Comparison of ENCODE assay signal across 10 mouse cellular contexts in genomic region chr9:62881871-62882270, GRCm38 (mm10). TPM values are rescaled to one million over a fixed set of nuclear protein-coding genes. Genes with fewer than 3 reads are reported as not detected.
DNase-seq lines count a peak whose midpoint lies in the region; ATAC-seq lines count a peak whose summit lies in the region.
"Had no signal": no experiment of that assay in that cellular context is flagged by ENCODE, and none has a peak within 500 bp of the region (broad histone marks: within the 10 kb centered on the region; RNA-seq: fewer than 3 reads in every experiment).

No protein-coding gene starts in this region.

- H3K4me2 ChIP-seq in embryonic facial prominence, embryonic 14.5 days (ENCODE audit: low read depth, low read length): no peak overlapping the region
- H3K4me2 ChIP-seq: midbrain, embryonic 11.5 days had no signal

- 70% methylated on average over 12 of the region's 12 CpGs for WGBS in embryonic facial prominence, embryonic 14.5 days
- 82% methylated on average over 12 of the region's 12 CpGs for WGBS in embryonic facial prominence, embryonic 10.5 days

- peaks cover 63% of the 10 kb centered on the region for H3K36me3 ChIP-seq in embryonic facial prominence, embryonic 14.5 days (ENCODE audit: control insufficient read depth, insufficient read depth, low read length)
- peaks cover 64% of the 10 kb centered on the region for H3K36me3 ChIP-seq in embryonic facial prominence, embryonic 10.5 days (replicated peaks)

- ATAC-seq in embryonic facial prominence, embryonic 14.5 days (ENCODE audit: low read depth): peak; percentile 33; the same call in 1 of the 2 replicates
- ATAC-seq in erythroblast, adult 5-6 weeks (replicated peaks; ENCODE audit: low FRiP score, poor library complexity, severe bottlenecking): no peak

- no peaks in the 10 kb centered on the region for H3K27me3 ChIP-seq in embryonic facial prominence, embryonic 14.5 days (replicated peaks; ENCODE audit: control insufficient read depth, insufficient read depth, low read length)
- H3K27me3 ChIP-seq in embryonic facial prominence, embryonic 10.5 days (replicated peaks; ENCODE audit: low read depth, poor library complexity, severe bottlenecking): no peaks in the 10 kb centered on the region

- no peak overlapping the region for H3K9ac ChIP-seq in embryonic facial prominence, embryonic 14.5 days (ENCODE audit: low read depth, low read length)

- no peaks in the 10 kb centered on the region for H3K9me3 ChIP-seq in embryonic facial prominence, embryonic 14.5 days (ENCODE audit: control insufficient read depth, low read length)
- H3K9me3 ChIP-seq in embryonic facial prominence, embryonic 10.5 days: no peaks in the 10 kb centered on the region

- H3K4me3 ChIP-seq in embryonic facial prominence, embryonic 14.5 days (ENCODE audit: low read depth, low read length): no peak overlapping the region
- H3K4me3 ChIP-seq in embryonic facial prominence, embryonic 10.5 days: no peak overlapping the region

- H3K4me1 ChIP-seq in embryonic facial prominence, embryonic 14.5 days (ENCODE audit: control insufficient read depth, insufficient read depth, low read length): no peaks in the 10 kb centered on the region
- H3K4me1 ChIP-seq in embryonic facial prominence, embryonic 10.5 days: 0 out of 2 replicates have a peak, but pooled peaks cover 6% of the 10 kb centered on the region

- H3K27ac ChIP-seq in embryonic facial prominence, embryonic 14.5 days (replicated peaks; ENCODE audit: low read depth, low read length): no peak overlapping the region
- H3K27ac ChIP-seq in embryonic facial prominence, embryonic 10.5 days (replicated peaks): no peak overlapping the region

- DNase-seq in embryonic facial prominence, embryonic 14.5 days (ENCODE audit: low spot score): peak; percentile 34
- DNase-seq in embryonic facial prominence, embryonic 10.5 days (ENCODE audit: low spot score): no peak
- DNase-seq in urinary bladder, postnatal 25 days (ENCODE audit: low spot score): peak; percentile 17
- no peak for DNase-seq in urinary bladder, adult 2 months (ENCODE audit: low spot score)
- DNase-seq in kidney, postnatal 36 days: peak; percentile 24 to 36
- peak; percentile 34 for DNase-seq in testis, postnatal 14 days (ENCODE audit: low spot score)
- DNase-seq in frontal cortex, postnatal 25 days (ENCODE audit: low spot score in 2 of 2): no peak
- DNase-seq: adrenal gland, postnatal 25 days had no signal

RNA-seq across cellular contexts. Expression of gene Calml4, which starts 24.0 kb away (rescaled TPM):
- polyA plus RNA-seq in embryonic facial prominence, embryonic 14.5 days (2014; fragmentation: Nextera tagmentation; extraction: Ambion mirVana): 16.5 and 19.8 TPM in 2 replicates
- 0.36 and 0.67 TPM in 2 replicates for polyA plus RNA-seq in embryonic facial prominence, embryonic 10.5 days (2016; fragmentation: Nextera tagmentation; extraction: Ambion mirVana)
- 25.5 and 28.4 TPM in 2 replicates for polyA plus RNA-seq in urinary bladder, adult 2 months (2012; rRNA removed)
- total RNA-seq in erythroblast, adult 5-6 weeks (2015; ENCODE audit: low replicate concordance): not detected in 2 replicates
- total RNA-seq in erythroblast, adult 5-6 weeks (2017; ENCODE audit: low replicate concordance): not detected in 2 replicates

RNA-seq across cellular contexts. Expression of gene Cln6, which starts 43.3 kb away (rescaled TPM):
- 19.0 and 20.6 TPM in 2 replicates for polyA plus RNA-seq in embryonic facial prominence, embryonic 14.5 days (2014; fragmentation: Nextera tagmentation; extraction: Ambion mirVana)
- 11.2 and 12.1 TPM in 2 replicates for polyA plus RNA-seq in embryonic facial prominence, embryonic 10.5 days (2016; fragmentation: Nextera tagmentation; extraction: Ambion mirVana)
- polyA plus RNA-seq in urinary bladder, adult 2 months (2012; rRNA removed): 26.5 and 33.1 TPM in 2 replicates
- total RNA-seq in erythroblast, adult 5-6 weeks (2015; ENCODE audit: low replicate concordance): 6.3 and 11.5 TPM in 2 replicates
- 3.9 and 11.3 TPM in 2 replicates for total RNA-seq in erythroblast, adult 5-6 weeks (2017; ENCODE audit: low replicate concordance)

Comparison
In these comparisons a context has a peak if more than half of its experiments do, and no peak if none do; other contexts are left out.
1. DNase-seq: peak in embryonic facial prominence, embryonic 14.5 days (single experiment), urinary bladder, postnatal 25 days (single experiment), kidney, postnatal 36 days (2 of 2) and testis, postnatal 14 days (single experiment); none in embryonic facial prominence, embryonic 10.5 days (single experiment), urinary bladder, adult 2 months (single experiment) and frontal cortex, postnatal 25 days (0 of 2).
2. RNA of gene Calml4, which starts 24.0 kb away (polyA plus RNA-seq): 25.5 to 28.4 TPM in urinary bladder, adult 2 months and 16.5 to 19.8 TPM in embryonic facial prominence, embryonic 14.5 days; 0.36 to 0.67 TPM in embryonic facial prominence, embryonic 10.5 days; every median in the first group is over 10 times any median in the second.